Mouse (Mus musculus) mesoderm, embryonic 11.5 days (tissue): ENCODE results near the gene Rmi2.
"Not testable (repeated sequence)": the region's sequence is repeated elsewhere in the genome, so short reads cannot be mapped to it uniquely, and the experiment has no call there.

Source experiments
- DNase-seq: peaks from one replicate; pipeline ENCODE4 v3.0.0-alpha.2; 2012; ENCODE audit warnings: low read depth, low spot score

Rmi2 gene

DNA sequence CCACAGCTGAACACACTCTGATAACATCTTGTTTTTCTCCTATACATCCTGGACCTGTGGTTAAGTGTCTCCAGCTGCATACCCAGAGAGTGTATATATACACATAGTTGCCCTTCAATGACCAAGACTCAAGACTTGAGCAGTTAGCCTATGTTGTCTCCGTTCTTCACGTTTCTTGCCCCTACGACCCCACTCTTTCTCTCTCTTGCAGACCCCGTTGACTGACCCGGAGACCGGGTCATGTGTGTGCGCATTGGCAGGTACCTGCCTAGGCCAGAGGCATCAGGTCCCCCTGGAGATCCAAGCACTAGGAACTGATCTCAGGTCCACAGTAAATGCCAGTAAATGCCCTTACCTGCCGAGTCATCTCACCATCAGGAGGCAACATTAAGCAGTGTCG is 7.6 kb upstream of the Rmi2 start:
- no peak for DNase-seq

- DNase-seq, result no peak
Measured at GRCm38 (mm10) chr16:10827766-10828460, 6.9 kb upstream of the Rmi2 start.

GRCm38 (mm10) chr16:10828461-10828805 is 6.4 kb upstream of the Rmi2 start:
- no peak for DNase-seq

DNA sequence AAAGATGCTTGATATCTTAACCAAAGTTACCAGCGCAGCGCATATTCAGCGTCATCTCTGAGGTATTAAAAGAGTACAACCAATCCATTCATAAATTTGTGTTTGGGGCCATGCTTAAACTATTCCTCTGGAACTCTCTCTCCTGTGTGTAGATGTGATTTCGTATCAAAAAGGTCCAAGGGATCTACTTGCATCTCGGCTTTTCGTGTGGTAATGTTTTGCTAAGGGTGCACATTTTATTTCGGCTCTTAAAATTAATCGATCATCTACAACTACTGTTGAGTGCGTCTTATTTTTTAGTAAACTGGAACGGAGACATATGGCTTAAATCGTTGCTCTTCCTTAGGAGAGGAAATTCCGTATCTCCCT is 333 bp upstream of the Rmi2 start:
- DNase-seq, result no peak

GRCm38 (mm10) chr16:10836388-10836787 is 1.5 kb downstream of the Rmi2 start:
- no peak for DNase-seq

DNA sequence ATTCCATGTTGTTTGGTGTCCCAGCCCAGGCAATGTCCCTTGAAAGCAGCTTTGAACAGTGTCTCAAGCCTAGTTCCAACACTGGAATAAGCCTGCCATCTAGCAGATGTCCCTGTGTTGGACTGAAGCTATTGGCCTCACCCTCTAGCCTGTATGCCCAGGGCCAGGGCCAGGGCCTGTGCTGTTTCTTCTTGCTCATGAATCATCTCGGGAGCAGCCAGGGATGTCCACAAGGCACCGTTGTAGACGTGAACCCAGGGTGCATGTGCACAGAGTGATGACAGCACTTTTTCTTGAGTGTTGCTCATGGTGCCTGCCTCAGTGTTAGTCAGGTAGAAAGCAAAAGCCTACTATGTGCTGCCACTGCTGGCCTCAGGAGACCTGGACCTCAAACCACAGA is 2.4 kb downstream of the Rmi2 start:
- DNase-seq, result no peak

DNA sequence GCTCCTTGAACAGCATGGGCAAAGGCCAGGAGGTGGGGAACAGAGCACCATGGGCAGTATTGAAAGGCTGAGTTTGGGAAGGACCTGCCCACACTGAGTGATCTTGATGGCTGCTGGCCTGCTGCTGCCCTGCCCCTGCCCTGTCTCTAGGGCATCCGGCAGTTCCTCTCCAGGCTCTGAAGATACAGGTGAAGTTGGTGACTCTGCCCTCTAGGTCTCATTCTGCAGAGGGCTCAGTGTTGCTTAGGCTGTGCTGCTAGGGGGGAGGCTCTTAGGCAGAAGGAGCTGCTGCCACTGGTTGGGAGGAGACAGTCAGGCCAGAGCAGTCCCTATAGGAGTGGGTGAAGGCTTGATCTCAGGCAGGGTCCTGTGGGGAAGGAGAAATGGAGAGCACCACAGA is 3.0 kb downstream of the Rmi2 start:
- no peak for DNase-seq

DNA sequence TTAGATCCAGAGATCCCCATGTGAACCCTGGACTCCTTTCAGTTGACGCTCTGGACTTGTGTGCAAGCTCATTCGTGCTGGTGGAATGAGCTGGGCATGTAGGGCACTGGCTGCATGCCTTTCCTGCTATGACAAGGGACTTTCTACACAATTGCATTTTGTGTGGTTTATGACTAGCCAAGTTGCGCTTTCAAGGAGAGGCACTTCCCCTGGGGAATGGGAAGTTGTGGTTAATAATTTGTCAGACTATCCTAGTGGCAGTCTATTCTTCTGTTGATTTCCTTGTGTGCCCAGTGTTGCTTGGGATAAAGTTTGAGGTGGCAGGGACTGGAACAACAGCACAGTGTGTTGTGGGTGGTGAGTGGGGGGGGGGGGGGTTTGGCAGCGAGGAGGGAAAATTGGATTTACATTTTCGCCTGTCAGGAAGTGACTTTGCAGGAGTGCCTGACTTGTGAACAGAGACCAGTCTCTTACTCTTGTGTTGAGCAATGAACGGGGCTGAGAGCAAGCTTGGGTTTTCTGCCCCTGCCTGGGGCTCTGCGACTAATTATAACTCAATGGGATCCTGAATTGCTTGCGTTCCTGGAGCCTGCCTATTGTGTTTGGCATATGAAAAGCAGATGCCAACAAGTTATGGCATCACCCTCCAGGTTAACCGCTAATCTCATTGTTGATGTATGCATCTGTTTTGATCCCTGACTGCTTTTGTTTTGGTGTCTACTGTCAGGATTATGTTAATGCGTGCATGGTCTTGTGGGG is 3.8 kb downstream of the Rmi2 start:
- DNase-seq, result peak; percentile 27

DNA sequence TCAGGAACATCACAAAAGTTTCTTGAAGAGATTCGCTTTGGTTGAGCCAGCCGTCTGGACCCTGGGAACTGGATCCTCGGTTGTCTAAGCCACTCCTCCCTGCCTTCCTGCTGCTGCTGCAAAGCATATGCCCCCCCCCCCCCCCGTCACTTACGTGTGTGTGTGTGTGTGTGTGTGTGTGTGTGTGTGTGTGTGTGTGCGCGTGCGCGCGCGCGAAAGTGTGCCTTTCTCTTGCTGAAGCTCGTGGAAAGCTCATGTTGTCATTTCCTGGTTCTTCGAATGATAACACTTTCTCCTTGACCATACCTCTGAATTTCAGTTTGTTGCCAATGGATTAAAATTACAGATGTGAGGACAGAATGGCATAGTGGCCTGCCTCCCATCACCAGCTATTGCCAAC is 5.2 kb downstream of the Rmi2 start:
- DNase-seq, result no peak

DNA sequence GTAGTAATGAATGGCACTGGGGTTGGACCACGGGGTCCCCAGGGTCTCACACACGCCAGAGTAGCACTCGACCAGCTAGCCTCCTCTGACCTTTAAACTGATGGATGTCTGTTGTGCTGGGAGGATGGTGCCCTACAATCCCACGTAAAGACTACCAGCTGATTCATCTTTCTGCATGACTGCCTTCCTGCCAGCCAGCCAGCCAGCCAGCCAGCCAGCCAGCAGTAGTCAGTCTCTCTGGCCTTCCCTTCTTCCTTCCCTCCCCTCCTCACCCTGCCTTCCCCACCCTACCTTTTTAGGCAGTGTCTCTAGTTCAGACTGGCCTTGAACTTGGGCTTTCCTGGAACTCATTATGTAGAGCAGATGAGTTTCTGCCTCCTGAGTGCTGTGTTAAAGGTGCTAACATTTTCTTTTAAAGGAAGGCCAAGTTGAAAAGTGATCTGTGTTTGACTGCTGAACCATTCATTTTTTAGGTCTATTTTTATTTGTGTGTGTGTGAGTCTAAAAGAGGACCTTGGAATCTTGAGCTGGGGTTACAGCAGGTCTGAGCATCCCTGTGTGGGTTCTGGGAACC is 7.5 kb downstream of the Rmi2 start:
- DNase-seq, result no peak

GRCm38 (mm10) chr16:10843486-10844318 is 8.8 kb downstream of the Rmi2 start:
- no peak for DNase-seq

GRCm38 (mm10) chr16:10844319-10844670 is 9.4 kb downstream of the Rmi2 start:
- DNase-seq, result no peak

GRCm38 (mm10) chr16:10845952-10846351 is 11.1 kb downstream of the Rmi2 start:
- no peak for DNase-seq

DNA sequence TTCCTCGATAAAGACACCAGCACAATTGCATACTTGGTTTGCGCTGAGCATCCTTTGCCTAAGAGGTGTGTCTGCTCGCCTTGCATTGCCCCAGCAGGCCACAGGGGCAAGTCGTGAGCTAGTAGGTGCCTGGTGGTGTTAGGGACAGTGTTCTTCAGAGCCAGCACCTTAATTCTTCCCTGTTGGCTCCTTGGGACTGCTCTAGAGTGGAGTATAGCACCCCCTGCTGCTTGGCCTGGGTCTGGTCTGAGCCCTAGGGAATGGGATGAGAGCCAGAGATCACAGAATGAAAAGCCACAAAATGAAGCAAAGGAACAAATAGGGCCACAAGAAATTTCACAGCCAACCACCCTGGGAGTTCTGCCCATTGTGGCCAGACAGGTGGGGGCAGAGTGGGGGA is 11.6 kb downstream of the Rmi2 start:
- no peak for DNase-seq

GRCm38 (mm10) chr16:10849965-10850861 is 15.4 kb downstream of the Rmi2 start:
- DNase-seq, result no peak

- DNase-seq, result no peak
Measured at GRCm38 (mm10) chr16:10850905-10851304, 16.0 kb downstream of the Rmi2 start.

DNA sequence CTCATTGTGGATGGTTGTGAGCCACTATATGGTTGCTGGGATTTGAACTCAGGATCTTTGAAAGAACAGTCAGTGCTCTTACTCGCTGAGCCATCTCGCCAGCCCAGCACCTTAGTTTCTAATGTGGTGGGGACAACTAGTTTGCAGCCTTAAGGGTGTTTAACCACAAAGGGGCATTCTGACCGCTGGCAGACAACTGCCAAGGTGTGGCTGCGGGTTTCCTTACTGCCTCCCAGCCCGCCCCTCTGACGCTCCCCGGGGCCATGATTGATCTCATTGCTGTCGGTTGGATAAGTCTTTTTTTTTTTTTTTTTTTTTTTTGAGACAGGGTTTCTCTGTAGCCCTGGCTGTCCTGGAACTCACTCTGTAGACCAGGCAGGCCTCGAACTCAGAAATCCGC is 17.4 kb downstream of the Rmi2 start:
- DNase-seq, result not testable (repeated sequence)

DNA sequence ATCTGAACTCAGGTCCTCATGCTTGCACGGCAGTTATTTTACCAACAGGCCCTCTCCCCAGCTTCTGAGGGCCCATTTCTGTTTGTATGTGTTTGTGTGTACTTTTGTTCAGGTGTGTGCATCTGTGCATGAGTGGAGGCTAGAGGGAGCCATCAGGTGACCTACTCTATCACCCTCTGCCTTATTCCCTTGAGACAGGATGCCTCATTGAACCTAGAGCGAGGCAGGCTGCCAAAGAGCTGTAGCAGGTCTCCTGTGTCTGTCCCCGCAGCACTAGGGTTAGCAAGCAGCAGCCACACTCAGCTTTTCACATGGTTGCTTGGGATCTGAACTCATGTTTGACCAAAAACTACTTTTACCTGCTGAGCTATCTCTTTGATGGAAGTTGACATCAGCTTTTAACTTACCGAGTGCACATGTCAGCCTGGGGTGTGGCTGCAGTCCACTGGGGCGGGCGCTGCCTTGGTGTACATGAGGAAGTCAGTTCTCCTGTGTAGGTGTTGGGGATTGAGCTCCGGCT is 24.9 kb downstream of the Rmi2 start:
- no peak for DNase-seq

DNA sequence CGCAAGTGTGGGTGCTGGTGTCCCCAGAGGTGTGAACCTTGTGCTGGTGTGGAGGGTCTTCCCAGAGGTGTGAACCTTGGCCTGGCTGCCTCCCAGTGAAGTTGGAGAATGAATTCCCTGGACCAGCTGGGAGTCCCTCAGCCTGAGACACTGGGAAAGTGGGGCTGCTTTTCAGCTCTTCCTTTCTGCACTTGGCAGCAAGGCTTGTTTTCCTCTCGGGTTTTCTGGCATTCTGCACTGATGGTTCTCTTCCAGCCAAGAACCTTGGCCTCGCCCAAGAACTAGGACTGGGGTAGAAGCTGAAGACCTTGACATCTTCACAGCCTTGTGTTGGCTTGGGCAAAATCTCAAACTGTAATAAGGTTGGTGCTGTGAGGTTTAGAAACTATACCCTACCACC is 26.5 kb downstream of the Rmi2 start:
- DNase-seq, result no peak

GRCm38 (mm10) chr16:10864833-10865591 is 30.2 kb downstream of the Rmi2 start:
- DNase-seq, result no peak
